Mouse (Mus musculus): ENCODE measurements around the gene Nadk. TPM values are rescaled to one million over a fixed set of nuclear protein-coding genes. Genes with fewer than 3 reads are reported as not detected.

Gene Nadk
- total and polyA plus RNA-seq, 3 experiments: 28.4 to 42.0 (median 33.2) TPM

DNA sequence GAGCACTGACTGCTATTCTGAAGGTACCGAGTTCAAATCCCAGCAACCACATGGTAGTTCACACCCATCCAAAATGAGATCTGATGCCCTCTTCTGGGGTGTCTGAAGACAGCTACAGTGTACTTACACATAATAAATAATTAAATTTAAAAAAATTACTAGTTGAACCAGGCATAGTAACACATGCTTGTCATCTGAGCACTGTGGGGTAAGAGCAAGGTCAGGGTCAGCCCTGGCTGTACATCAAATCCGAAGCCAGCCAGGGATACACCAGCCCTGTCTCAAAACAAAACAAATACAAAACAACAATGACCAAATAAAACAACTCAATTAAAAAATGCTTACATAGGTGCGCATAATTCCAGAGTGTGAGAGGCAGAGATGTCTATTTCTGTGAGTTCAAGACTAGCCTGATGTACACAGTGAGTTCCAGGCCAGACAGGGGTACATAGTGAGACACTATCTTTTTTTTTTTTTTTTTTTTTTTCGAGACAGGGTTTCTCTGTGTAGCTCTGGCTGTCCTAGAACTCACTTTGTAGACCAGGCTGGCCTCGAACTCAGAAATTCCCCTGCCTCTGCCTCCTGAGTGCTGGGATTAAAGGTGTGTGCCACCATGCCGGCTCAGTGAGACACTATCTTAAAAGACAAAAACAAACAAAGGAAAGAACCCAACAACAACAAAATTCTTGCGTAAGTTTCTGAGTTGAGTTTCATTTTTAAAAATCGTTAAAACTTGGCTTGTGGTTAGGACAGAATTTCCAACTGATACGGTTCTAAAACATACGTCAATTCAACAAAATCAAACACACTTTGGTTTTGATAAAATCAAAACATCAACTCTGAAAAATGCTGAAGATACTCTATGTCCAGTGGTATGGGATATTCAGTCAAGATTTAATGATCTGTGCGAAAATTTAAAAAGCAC, 38.0 kb downstream of the Nadk start:
- 73% methylated on average over 11 of the region's 11 CpGs for WGBS
- no peak for DNase-seq
- peak overlapping the region; percentile 100 for H3K27ac ChIP-seq
- H3K36me3 ChIP-seq (ENCODE audit: control insufficient read depth, insufficient read depth, low read length): peaks cover 3% of the 10 kb centered on the region; the same call in 1 of the 2 replicates
- no peak for TF ChIP-seq EP300 (IDR thresholded peaks at IDR 0.05; ENCODE audit: insufficient read depth, low read depth, low read length)
- TF ChIP-seq CTCF (IDR thresholded peaks at IDR 0.05): no peak
- no peak for TF ChIP-seq POLR2A (IDR thresholded peaks at IDR 0.05; ENCODE audit: insufficient read depth, low read depth, low read length)
- H3K79me2 ChIP-seq (replicated peaks; ENCODE audit: control insufficient read depth, insufficient read depth, low read length): no peaks in the 10 kb centered on the region
- no peaks in the 10 kb centered on the region for H3K4me1 ChIP-seq (ENCODE audit: control insufficient read depth, insufficient read depth, low read length)
- H3K27me3 ChIP-seq (ENCODE audit: control insufficient read depth, insufficient read depth, low read length): no peaks in the 10 kb centered on the region
- H3K9ac ChIP-seq (ENCODE audit: low read depth, low read length): no peak overlapping the region
- no peak overlapping the region; the same call in 1 of the 2 replicates for H3K4me3 ChIP-seq
- intact Hi-C loops (cut with DNase I): loop anchor here (2.0 kb wide), 2 partner anchors 25 to 37 kb away; partner anchors contain the start of genes Cdk11b and Nadk

DNA sequence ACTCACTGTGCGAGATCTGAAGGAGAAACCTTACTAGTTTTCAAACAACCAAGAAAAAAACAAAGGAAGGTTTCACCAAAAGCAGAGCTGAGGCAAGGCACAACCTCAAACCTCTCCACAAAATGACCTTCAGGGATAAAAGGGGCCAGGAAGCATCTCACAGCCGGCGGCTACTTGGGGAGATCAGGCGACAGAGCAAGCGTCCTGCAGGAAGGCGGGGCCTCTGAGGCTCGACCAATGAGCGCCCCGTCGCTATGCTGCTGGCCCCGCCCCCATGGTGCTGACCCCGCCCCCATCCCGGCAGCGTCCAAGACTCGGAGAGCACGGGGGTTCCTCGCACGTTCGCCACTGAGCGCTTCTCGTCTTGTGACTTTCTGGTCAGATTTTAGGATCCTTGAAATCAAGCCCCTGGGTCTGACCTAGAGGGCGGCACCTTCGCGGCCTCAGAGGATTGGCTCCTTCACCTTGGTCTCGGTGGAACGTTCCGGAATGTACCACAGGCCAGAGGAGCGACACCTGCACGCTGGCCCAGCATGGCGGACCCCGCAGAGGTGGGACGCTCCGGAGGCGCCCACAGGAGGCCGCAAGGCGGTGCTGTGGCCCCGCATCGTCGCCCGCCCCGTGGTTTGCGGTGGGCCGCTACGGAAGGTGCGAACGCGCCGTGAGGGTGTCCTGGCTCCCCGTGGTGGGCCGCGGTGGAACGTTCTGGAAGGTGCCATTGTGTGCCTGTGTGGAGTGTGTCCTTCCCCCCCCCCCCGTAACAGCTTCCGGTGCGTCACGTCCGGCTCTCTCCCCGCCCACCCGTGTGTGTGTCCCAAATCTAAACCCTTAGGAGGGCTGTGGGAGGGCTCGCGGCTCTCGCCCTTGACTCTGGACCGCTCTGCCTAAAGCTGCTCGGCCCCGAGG, 39.2 kb downstream of the Nadk start, which contains the start of gene Slc35e2:
TSS of gene Slc35e2 (plus strand) at position 326 of the 906 bp plus-strand sequence.
- H3K79me2 ChIP-seq (replicated peaks; ENCODE audit: control insufficient read depth, insufficient read depth, low read length): no peaks in the 10 kb centered on the region
- peak within 1 kb of the TSS; percentile 100 for H3K27ac ChIP-seq
- DNase-seq: peak; percentile 95
- H3K36me3 ChIP-seq (ENCODE audit: control insufficient read depth, insufficient read depth, low read length): peaks cover 3% of the 10 kb centered on the region; the same call in 1 of the 2 replicates
- intact Hi-C loops (cut with DNase I): loop anchor here (2.0 kb wide), 2 partner anchors 23 to 39 kb away; partner anchors contain the start of genes Cdk11b and Nadk
- no peaks in the 10 kb centered on the region for H3K4me1 ChIP-seq (ENCODE audit: control insufficient read depth, insufficient read depth, low read length)
- TF ChIP-seq CTCF (IDR thresholded peaks at IDR 0.05): peak; percentile 45
- TF ChIP-seq POLR2A (IDR thresholded peaks at IDR 0.05; ENCODE audit: insufficient read depth, low read depth, low read length): peak; percentile 90
- peak; percentile 68; the same call in 1 of the 2 replicates for TF ChIP-seq EP300 (IDR thresholded peaks at IDR 0.05; ENCODE audit: insufficient read depth, low read depth, low read length)
- peak within 1 kb of the TSS; percentile 94 for H3K9ac ChIP-seq (ENCODE audit: low read depth, low read length)
- H3K4me3 ChIP-seq: peak within 1 kb of the TSS; percentile 99
- no peaks in the 10 kb centered on the region for H3K27me3 ChIP-seq (ENCODE audit: control insufficient read depth, insufficient read depth, low read length)
- WGBS: under 1% methylated on average over 63 of the region's 65 CpGs

DNA sequence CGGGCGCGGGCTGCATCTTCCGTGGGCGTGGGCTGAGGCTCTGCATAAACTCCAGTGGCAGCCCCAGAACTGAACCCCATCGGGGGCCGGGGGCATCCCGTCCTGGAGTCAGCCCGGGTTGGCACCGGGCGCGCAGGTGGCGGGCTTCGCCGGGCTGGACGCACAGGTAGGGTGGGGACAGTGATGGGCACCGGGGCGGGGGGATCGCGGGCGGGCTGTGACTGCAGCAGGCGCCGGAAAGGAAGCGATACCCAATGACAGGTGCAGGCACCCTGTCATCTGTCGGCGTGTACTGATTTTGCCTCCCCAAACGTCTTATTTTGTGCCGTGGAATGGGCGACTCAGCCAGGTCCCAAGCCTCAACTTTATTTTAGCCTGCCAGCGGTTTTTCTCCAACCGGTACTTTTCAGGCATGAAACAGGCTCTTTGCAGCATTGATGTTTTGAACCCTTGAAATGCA, 39.8 kb downstream of the Nadk start:
- no peaks in the 10 kb centered on the region for H3K4me1 ChIP-seq (ENCODE audit: control insufficient read depth, insufficient read depth, low read length)
- 2% methylated on average over 31 of the region's 31 CpGs for WGBS
- peak overlapping the region; percentile 94 for H3K9ac ChIP-seq (ENCODE audit: low read depth, low read length)
- H3K36me3 ChIP-seq (ENCODE audit: control insufficient read depth, insufficient read depth, low read length): peaks cover 3% of the 10 kb centered on the region; the same call in 1 of the 2 replicates
- H3K4me3 ChIP-seq: peak overlapping the region; percentile 99
- H3K79me2 ChIP-seq (replicated peaks; ENCODE audit: control insufficient read depth, insufficient read depth, low read length): no peaks in the 10 kb centered on the region
- no peaks in the 10 kb centered on the region for H3K27me3 ChIP-seq (ENCODE audit: control insufficient read depth, insufficient read depth, low read length)
- peak overlapping the region; percentile 100 for H3K27ac ChIP-seq
- no peak for DNase-seq
- intact Hi-C loops (cut with DNase I): loop anchor here (2.0 kb wide), 2 partner anchors 23 to 39 kb away; partner anchors contain the start of genes Cdk11b and Nadk
- no peak for TF ChIP-seq POLR2A (IDR thresholded peaks at IDR 0.05; ENCODE audit: insufficient read depth, low read depth, low read length)
- no peak for TF ChIP-seq EP300 (IDR thresholded peaks at IDR 0.05; ENCODE audit: insufficient read depth, low read depth, low read length)
- TF ChIP-seq CTCF (IDR thresholded peaks at IDR 0.05): no peak

DNA sequence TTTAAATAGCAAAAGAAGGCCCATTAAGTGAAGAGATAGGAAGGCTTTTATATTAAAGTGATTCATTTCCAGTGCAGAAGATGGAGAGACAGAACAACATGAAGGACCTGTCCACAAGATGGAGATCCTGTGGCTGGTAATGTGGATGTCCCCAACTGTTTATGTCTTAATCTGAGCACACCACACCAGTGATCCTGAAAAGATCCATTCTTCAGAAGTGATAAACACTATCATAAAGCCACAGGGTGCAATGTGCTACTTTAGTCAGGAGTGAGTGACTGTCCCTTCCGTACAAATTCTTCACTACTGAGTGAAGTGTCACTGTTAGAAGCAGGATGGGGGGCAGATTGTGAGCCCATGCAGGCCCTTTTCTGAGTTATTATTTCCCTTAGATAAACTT, 40.6 kb downstream of the Nadk start:
- no peak overlapping the region for H3K9ac ChIP-seq (ENCODE audit: low read depth, low read length)
- intact Hi-C loops (cut with DNase I): no loop called here

DNA sequence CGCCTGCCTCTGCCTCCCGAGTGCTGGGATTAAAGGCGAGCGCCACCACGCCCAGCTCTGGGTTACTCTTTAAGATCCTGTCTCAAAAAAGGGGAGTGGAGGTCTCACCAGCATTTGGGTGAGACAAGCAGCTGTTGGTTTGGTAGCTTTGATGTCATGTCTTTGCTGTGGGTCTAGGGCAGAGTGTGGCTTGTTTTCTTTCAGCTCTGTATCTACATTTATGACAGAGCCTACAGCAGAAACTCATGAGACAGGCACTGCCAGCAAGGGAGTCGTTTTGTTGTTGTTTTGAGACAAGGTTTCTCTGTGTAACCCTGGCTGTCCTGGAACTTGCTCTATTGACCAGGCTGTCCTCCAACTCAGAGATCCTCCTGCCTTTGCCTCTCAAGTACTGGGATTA, 41.6 kb downstream of the Nadk start:
- DNase-seq: no peak
- no peaks in the 10 kb centered on the region for H3K4me1 ChIP-seq (ENCODE audit: control insufficient read depth, insufficient read depth, low read length)
- H3K27me3 ChIP-seq (ENCODE audit: control insufficient read depth, insufficient read depth, low read length): no peaks in the 10 kb centered on the region
- TF ChIP-seq POLR2A (IDR thresholded peaks at IDR 0.05; ENCODE audit: insufficient read depth, low read depth, low read length) (no peak), CTCF (IDR thresholded peaks at IDR 0.05) (no peak), EP300 (IDR thresholded peaks at IDR 0.05; ENCODE audit: insufficient read depth, low read depth, low read length) (no peak)
- 91% methylated on average over 6 of the region's 6 CpGs for WGBS
- no peak overlapping the region for H3K4me3 ChIP-seq
- intact Hi-C loops (cut with DNase I): no loop called here
- no peaks in the 10 kb centered on the region for H3K79me2 ChIP-seq (replicated peaks; ENCODE audit: control insufficient read depth, insufficient read depth, low read length)
- H3K36me3 ChIP-seq (ENCODE audit: control insufficient read depth, insufficient read depth, low read length): peaks cover 3% of the 10 kb centered on the region; the same call in 1 of the 2 replicates
- no peak overlapping the region for H3K9ac ChIP-seq (ENCODE audit: low read depth, low read length)
- H3K27ac ChIP-seq: no peak overlapping the region

More for the DNA sequence above, 40.6 kb downstream of the Nadk start:
- no peaks in the 10 kb centered on the region for H3K79me2 ChIP-seq (replicated peaks; ENCODE audit: control insufficient read depth, insufficient read depth, low read length)
- no peak overlapping the region for H3K27ac ChIP-seq
- no peak for DNase-seq
- H3K27me3 ChIP-seq (ENCODE audit: control insufficient read depth, insufficient read depth, low read length): no peaks in the 10 kb centered on the region
- H3K36me3 ChIP-seq (ENCODE audit: control insufficient read depth, insufficient read depth, low read length): peaks cover 3% of the 10 kb centered on the region; the same call in 1 of the 2 replicates
- WGBS: 86% methylated on average over 1 of the region's 1 CpGs
- H3K4me3 ChIP-seq: no peak overlapping the region
- no peaks in the 10 kb centered on the region for H3K4me1 ChIP-seq (ENCODE audit: control insufficient read depth, insufficient read depth, low read length)
- TF ChIP-seq POLR2A (IDR thresholded peaks at IDR 0.05; ENCODE audit: insufficient read depth, low read depth, low read length) (no peak), CTCF (IDR thresholded peaks at IDR 0.05) (no peak), EP300 (IDR thresholded peaks at IDR 0.05; ENCODE audit: insufficient read depth, low read depth, low read length) (no peak)
